Mouse (Mus musculus) CH12.LX (cell line): Measurements from ENCODE around the gene Wnt3a. TPM values are rescaled to one million over a fixed set of nuclear protein-coding genes. Genes with fewer than 3 reads are reported as not detected.

Source experiments
- DNase-seq: peaks from one replicate; pipeline ENCODE4 v3.0.0-alpha.2; 2013; ENCODE audit errors: extremely low read depth
- H3K27ac ChIP-seq: 2 replicates; pipeline ENCODE4 v1.5.1; 2012; ENCODE audit warnings: low read depth, mild to moderate bottlenecking, control low read depth, moderate library complexity; ENCODE audit not compliant: insufficient read depth
- H3K27me3 ChIP-seq: replicated peaks from 2 replicates; pipeline ENCODE3; 2012; ENCODE audit warnings: inconsistent platforms
- H3K36me3 ChIP-seq, 2 experiments: replicated peaks in 1 of 2; 2 replicates each; pipeline versions ENCODE3 to v1.6.1; 2012; ENCODE audit warnings: inconsistent platforms in 1 of 2, low read length in 1 of 2, mild to moderate bottlenecking in 1 of 2, mixed read lengths in 1 of 2, moderate library complexity in 1 of 2; ENCODE audit not compliant: control insufficient read depth in 1 of 2, insufficient read depth in 1 of 2
- H3K4me1 ChIP-seq, 2 experiments: 2 replicates each; pipeline ENCODE4 v1.6.1; 2012; ENCODE audit warnings: inconsistent platforms in 1 of 2, moderate library complexity in 1 of 2; ENCODE audit not compliant: insufficient read depth in 2 of 2, control insufficient read depth in 1 of 2
- H3K4me2 ChIP-seq: 2 replicates; pipeline ENCODE4 v1.6.1; 2012; ENCODE audit warnings: low read depth, mild to moderate bottlenecking, control low read depth; ENCODE audit not compliant: poor library complexity, insufficient read depth, severe bottlenecking
- H3K4me3 ChIP-seq, 3 experiments: fragments of 150-350 bp in 1 of 3; sonication (generic) in 1 of 3; replicated peaks in 1 of 3; 2 replicates each; pipeline versions ENCODE3 to v1.5.1; 2011 to 2012; ENCODE audit warnings: low read depth in 2 of 3, low read length in 2 of 3, mild to moderate bottlenecking in 2 of 3, moderate library complexity in 2 of 3, control low read depth in 1 of 3, improper control_type of control experiment in 1 of 3, inconsistent platforms in 1 of 3, mixed read lengths in 1 of 3; ENCODE audit not compliant: poor library complexity in 1 of 3
- H3K79me2 ChIP-seq: replicated peaks from 2 replicates; pipeline ENCODE4 v1.6.1; 2012; ENCODE audit warnings: mild to moderate bottlenecking, moderate library complexity; ENCODE audit not compliant: control insufficient read depth, poor library complexity, insufficient read depth, severe bottlenecking; ENCODE audit errors: extremely low read depth
- H3K9ac ChIP-seq: 2 replicates; pipeline ENCODE4 v1.6.1; 2012; ENCODE audit warnings: low read depth, mild to moderate bottlenecking, control low read depth, moderate library complexity; ENCODE audit not compliant: insufficient read depth
- H3K9me3 ChIP-seq: replicated peaks from 2 replicates; pipeline ENCODE3; 2012; ENCODE audit warnings: low read length, inconsistent platforms, mixed read lengths
- BHLHE40 ChIP-seq: IDR thresholded peaks from 2 replicates; pipeline ENCODE4 v1.6.1; 2011; ENCODE audit warnings: mild to moderate bottlenecking, low read depth, low read length, improper control_type of control experiment
- CHD1 ChIP-seq: IDR thresholded peaks from 2 replicates; pipeline ENCODE4 v1.6.1; 2012; ENCODE audit warnings: low read depth, low read length, improper control_type of control experiment, inconsistent platforms
- ELF1 ChIP-seq: IDR thresholded peaks from 2 replicates; pipeline ENCODE4 v1.6.1; 2014; ENCODE audit warnings: low read depth, mild to moderate bottlenecking, inconsistent platforms, low read length, improper control_type of control experiment
- EP300 ChIP-seq: IDR thresholded peaks from 2 replicates; pipeline ENCODE4 v1.6.1; 2011; ENCODE audit warnings: low read length, improper control_type of control experiment
- GABPA ChIP-seq: IDR thresholded peaks from 2 replicates; pipeline ENCODE4 v1.6.1; 2012; ENCODE audit warnings: low read depth, low read length, improper control_type of control experiment, inconsistent platforms; ENCODE audit not compliant: insufficient replicate concordance
- HCFC1 ChIP-seq: IDR thresholded peaks from 2 replicates; pipeline ENCODE4 v1.6.1; 2012; ENCODE audit warnings: low read depth, mild to moderate bottlenecking, inconsistent platforms, low read length, improper control_type of control experiment
- IRF4 ChIP-seq: IDR thresholded peaks from 2 replicates; pipeline ENCODE4 v1.6.1; 2014; ENCODE audit warnings: low read depth, mild to moderate bottlenecking, inconsistent platforms, low read length, improper control_type of control experiment
- MAFK ChIP-seq: IDR thresholded peaks from 2 replicates; pipeline ENCODE4 v1.6.1; 2011; ENCODE audit warnings: low read length, improper control_type of control experiment; ENCODE audit not compliant: insufficient replicate concordance
- MAX ChIP-seq: IDR thresholded peaks from 2 replicates; pipeline ENCODE4 v1.6.1; 2011; ENCODE audit warnings: low read length, improper control_type of control experiment
- MAZ ChIP-seq: IDR thresholded peaks from 2 replicates; pipeline ENCODE4 v1.6.1; 2012; ENCODE audit warnings: low read depth, mild to moderate bottlenecking, inconsistent platforms, low read length, improper control_type of control experiment, moderate library complexity
- MXI1 ChIP-seq: IDR thresholded peaks from 2 replicates; pipeline ENCODE4 v1.6.1; 2011; ENCODE audit warnings: mild to moderate bottlenecking, low read depth, low read length, improper control_type of control experiment
- MYC ChIP-seq: IDR thresholded peaks from 2 replicates; pipeline ENCODE4 v1.6.1; 2011; ENCODE audit warnings: low read depth, mild to moderate bottlenecking, improper control_type of control experiment, low read length
- NELFE ChIP-seq: IDR thresholded peaks from 2 replicates; pipeline ENCODE4 v1.6.1; 2011; ENCODE audit warnings: low read depth, low read length, improper control_type of control experiment
- NRF1 ChIP-seq: IDR thresholded peaks from 2 replicates; pipeline ENCODE4 v1.6.1; 2014; ENCODE audit warnings: low read depth, mild to moderate bottlenecking, inconsistent platforms, low read length, improper control_type of control experiment, moderate library complexity
- PAX5 ChIP-seq: IDR thresholded peaks from 2 replicates; pipeline ENCODE4 v1.6.1; 2012; ENCODE audit warnings: low read length, inconsistent platforms, mixed read lengths
- POLR2AphosphoS2 ChIP-seq: IDR thresholded peaks from 2 replicates; pipeline ENCODE4 v1.6.1; 2011; ENCODE audit warnings: low read depth, low read length, improper control_type of control experiment
- SIN3A ChIP-seq: IDR thresholded peaks from 2 replicates; pipeline ENCODE4 v1.6.1; 2012; ENCODE audit warnings: low read length, improper control_type of control experiment, inconsistent platforms
- SMC3 ChIP-seq: IDR thresholded peaks from 2 replicates; pipeline ENCODE4 v1.6.1; 2011; ENCODE audit warnings: low read depth, low read length, improper control_type of control experiment
- TCF12 ChIP-seq: IDR thresholded peaks from 2 replicates; pipeline ENCODE4 v1.6.1; 2014; ENCODE audit warnings: low read depth, mild to moderate bottlenecking, inconsistent platforms, low read length, improper control_type of control experiment
- UBTF ChIP-seq: IDR thresholded peaks from 2 replicates; pipeline ENCODE4 v1.6.1; 2012; ENCODE audit warnings: low read depth, mild to moderate bottlenecking, inconsistent platforms, low read length, improper control_type of control experiment, moderate library complexity
- ZKSCAN1 ChIP-seq: IDR thresholded peaks from 2 replicates; pipeline ENCODE4 v1.6.1; 2012; ENCODE audit warnings: low read depth, inconsistent platforms, low read length, improper control_type of control experiment, borderline replicate concordance
- ZMIZ1 ChIP-seq: IDR thresholded peaks from 2 replicates; pipeline ENCODE4 v1.6.1; 2012; ENCODE audit warnings: low read depth, mild to moderate bottlenecking, inconsistent platforms, low read length, improper control_type of control experiment
- dilution Hi-C: fragments of 300-500 bp; cut with MboI; formaldehyde crosslinking; loops from 2 replicates; pipeline ENCODE4 v1.14.3; 2020; ENCODE audit warnings: low sequenced_read_pairs; ENCODE audit not compliant: extremely low pct_unique_long_range_greater_than_20kb, extremely low pct_ligation_motif_present
- in situ Hi-C: fragments of 300-500 bp; cut with MboI; formaldehyde crosslinking; loops from 3 replicates; pipeline ENCODE4 v1.14.3; 2019; ENCODE audit warnings: low sequenced_read_pairs, low pct_ligation_motif_present, low pct_unique_long_range_greater_than_20kb, mixed read lengths
- polyA plus RNA-seq: library from polyadenylated mRNA; unstranded; fragments of >175 nt; gene quantifications from 2 replicates; pipeline ENCODE4 v1.2.1, GENCODE M21; 2012; ENCODE audit warnings: low read depth; ENCODE audit not compliant: insufficient read length
- total RNA-seq, 2 experiments: library from RNA; depleted of rRNA; stranded (reverse); fragments of 300-350 nt in 1 of 2; fragments of >200 nt in 1 of 2; gene quantifications; 2 replicates each; pipeline ENCODE4 v1.2.3; 2012 to 2014

Wnt3a gene
- total and polyA plus RNA-seq, 3 experiments: not detected

DNA sequence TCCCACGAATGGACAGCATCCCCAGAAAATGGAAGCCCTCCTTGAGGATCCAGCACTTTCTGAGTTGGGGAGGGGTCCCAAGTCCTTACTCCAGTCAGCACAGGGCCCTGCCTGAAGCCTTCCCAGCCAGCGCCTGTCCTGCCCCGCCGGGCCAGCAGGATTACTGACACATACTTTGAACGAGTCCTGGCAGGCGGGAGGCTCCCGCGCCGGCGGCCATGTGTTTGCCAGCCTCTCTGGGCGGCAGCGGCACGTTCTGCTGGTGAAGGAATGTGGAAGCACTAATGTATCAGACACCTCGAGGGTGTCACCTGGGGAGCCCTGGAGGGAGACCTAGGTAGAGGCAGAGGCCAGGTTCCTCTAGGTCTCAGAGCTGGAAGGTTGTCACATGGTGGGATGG, 6.4 kb downstream of the Wnt3a start:
- H3K4me1 ChIP-seq: no peaks in the 10 kb centered on the region
- H3K27me3 ChIP-seq: peaks cover 95% of the 10 kb centered on the region
- H3K4me2 ChIP-seq: no peak overlapping the region
- peaks cover 4% of the 10 kb centered on the region for H3K9me3 ChIP-seq
- in situ Hi-C loops (loop anchor here (5.0 kb wide), 1 partner anchor 37 kb away; no protein-coding TSS in a partner anchor), dilution Hi-C loops (no loop called here)
- DNase-seq: no peak
- TF ChIP-seq ZKSCAN1: no peak
- TF ChIP-seq HCFC1: no peak
- no peak for TF ChIP-seq SIN3A
- TF ChIP-seq MYC: no peak
- no peak for TF ChIP-seq IRF4
- no peak for TF ChIP-seq MAFK
- no peak for TF ChIP-seq CHD1
- TF ChIP-seq MAX: no peak
- TF ChIP-seq MAZ: no peak
- no peak overlapping the region for H3K9ac ChIP-seq
- no peaks in the 10 kb centered on the region for H3K36me3 ChIP-seq
- no peaks in the 10 kb centered on the region for H3K79me2 ChIP-seq
- H3K27ac ChIP-seq: no peak overlapping the region
- no peak overlapping the region for H3K4me3 ChIP-seq

DNA sequence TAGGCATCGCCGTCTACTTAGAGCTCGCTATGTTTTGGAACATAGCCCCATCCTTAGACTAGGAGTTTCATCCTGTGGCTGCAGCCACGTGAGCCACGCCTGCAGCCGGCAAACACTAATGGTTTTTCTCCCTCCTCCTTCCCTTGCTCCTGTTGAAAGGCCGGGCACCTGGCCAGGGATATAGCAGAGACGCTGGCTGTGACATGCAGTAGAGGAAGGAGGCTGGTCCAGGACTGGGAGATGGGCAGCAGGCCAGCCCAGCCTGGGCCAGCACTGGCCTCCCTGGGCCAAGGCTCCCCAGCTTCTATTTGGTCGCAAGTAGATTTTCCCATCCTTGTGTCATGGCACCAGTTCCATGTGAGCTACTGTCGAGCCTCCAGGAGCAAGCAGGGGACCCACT, 7.6 kb downstream of the Wnt3a start:
- Histone ChIP-seq H3K79me2 (no peaks in the 10 kb centered on the region), H3K27me3 (peaks cover 95% of the 10 kb centered on the region), H3K4me3 (no peak overlapping the region), H3K9ac (no peak overlapping the region), H3K4me1 (no peaks in the 10 kb centered on the region; a peak in 1 of 4 replicates), H3K36me3 (no peaks in the 10 kb centered on the region), H3K9me3 (peaks cover 4% of the 10 kb centered on the region), H3K27ac (no peak overlapping the region), H3K4me2 (peak overlapping the region; percentile 17; the same call in 1 of the 2 replicates)
- dilution Hi-C loops (no loop called here), in situ Hi-C loops (loop anchor here (5.0 kb wide), 1 partner anchor 36 kb away; no protein-coding TSS in a partner anchor)
- DNase-seq: no peak
- TF ChIP-seq NRF1 (no peak), MAZ (no peak), EP300 (no peak), MAFK (no peak), TCF12 (no peak), CHD1 (no peak), IRF4 (no peak), MXI1 (no peak), BHLHE40 (no peak), GABPA (no peak), HCFC1 (no peak), ELF1 (no peak), NELFE (no peak), SMC3 (no peak), ZMIZ1 (no peak), UBTF (no peak), MYC (no peak), POLR2AphosphoS2 (no peak), ZKSCAN1 (no peak), PAX5 (no peak)
